Mouse (Mus musculus): ENCODE measurements around the gene Camkk1. TPM values are rescaled to one million over a fixed set of nuclear protein-coding genes. Genes with fewer than 3 reads are reported as not detected.

Camkk1 gene
- total RNA-seq, 2 experiments from 2014 or later, result 2.6 to 5.1 TPM

DNA sequence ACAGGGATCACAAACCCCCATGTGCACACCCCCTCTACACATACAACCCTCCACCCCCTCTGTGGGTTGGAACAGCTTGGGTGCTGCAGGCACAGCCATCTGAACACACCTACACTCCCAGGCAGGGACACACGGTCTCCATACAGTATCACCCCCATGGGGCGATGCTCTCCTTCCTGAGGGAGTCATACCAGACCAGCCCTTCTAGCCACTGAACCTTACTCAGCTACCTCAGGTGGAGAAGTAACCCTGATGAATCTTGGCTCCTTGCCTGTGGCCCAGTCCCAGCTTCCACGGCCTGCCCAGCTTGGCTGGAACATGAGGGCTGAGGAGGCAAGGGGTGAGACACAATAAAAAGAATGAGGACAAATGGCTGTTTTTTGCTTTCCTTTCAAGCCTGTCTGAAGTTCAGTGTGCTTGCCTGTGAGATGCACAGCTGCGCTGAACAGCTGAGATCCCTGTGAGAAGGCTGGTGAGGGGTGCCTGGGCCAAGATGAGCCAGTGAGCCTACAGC lies 3.9 kb upstream of the Camkk1 start:
- peak in 1 of 2 experiments; percentile 39 for DNase-seq

DNA sequence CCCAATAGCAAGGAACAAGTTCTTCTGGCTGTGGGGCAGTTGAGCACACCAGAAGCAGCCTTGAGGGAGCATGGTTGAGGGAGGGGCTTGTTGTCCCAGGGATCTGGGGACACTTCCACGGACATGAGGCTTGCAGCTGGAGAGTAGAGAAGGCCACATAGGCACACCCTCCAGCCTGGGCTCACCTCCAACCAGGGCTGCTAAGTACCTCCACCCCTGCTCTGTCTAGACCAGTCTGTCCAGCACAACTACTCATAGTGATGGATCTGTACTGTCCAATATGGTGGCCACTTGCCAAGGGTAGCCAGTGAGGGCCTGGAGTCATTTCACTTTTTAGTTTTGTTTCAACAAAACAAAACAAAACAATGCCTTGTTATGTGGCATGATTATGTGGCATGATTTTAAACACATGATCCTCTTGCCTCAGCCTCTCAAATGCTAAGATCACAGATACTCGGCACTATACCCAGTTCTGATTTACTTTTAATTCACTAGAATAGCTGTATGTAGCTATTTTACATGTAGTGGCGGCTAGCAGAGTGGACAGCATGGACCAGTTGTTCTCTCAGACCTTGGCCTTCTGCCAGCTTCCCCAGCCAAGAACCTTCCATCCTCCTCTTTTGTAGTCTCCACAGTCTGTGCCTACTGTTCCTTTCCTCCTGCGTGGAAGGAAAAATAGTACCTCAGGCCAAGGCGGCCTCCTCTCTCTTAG lies 3.3 kb upstream of the Camkk1 start:
- DNase-seq, result peak; percentile 58 to 78

DNA sequence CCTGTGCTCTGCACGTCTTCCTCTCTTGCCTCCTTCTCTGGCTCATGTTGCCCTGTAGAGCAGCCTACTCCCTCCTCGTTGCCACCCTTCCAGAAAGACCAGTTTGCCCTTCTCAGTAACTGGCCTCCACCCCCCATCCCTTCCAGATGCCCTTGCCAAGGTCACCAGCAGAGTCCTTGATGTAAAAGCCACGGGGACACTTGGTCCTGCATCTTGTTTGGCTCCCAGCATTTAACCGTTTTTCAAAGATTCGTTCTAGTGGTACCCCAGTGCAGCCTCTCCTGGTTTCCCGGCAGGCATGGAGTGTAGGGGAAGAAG lies 2.7 kb upstream of the Camkk1 start:
- DNase-seq, result peak in 1 of 2 experiments; percentile 32

DNA sequence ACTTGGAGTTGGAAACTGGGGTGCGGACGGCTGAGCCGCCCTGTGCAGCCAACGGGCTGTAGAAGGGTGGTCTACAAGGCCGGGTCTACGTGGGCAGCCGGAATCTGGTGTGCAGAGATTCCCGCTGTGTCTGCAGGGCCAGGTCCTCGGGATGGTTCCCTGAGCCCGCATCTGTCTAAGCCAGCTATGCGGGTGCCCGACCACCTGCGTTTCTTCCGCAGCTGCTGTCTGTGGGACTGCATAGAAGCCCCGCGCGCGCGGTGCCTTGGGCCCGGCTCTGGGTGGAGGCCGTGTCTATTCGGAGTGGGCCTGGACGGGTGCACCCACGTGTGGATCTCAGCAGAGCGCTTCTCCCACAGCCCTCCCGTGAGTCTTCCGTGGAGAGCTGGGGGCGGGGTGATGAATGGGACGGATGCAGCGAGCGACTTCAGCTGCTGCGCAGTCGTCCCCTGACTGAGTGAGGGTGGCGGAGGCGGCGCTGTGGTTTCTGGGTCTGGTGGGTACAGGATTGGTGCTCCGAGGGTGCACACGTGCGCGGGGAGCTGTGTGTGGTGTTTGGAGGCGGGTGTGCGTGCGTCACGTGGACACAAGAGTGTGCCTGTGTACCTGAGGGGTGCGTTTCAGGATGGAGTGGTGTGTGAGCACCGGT lies 463 bp downstream of the Camkk1 start:
- peak; percentile 39 to 71 for DNase-seq

DNA sequence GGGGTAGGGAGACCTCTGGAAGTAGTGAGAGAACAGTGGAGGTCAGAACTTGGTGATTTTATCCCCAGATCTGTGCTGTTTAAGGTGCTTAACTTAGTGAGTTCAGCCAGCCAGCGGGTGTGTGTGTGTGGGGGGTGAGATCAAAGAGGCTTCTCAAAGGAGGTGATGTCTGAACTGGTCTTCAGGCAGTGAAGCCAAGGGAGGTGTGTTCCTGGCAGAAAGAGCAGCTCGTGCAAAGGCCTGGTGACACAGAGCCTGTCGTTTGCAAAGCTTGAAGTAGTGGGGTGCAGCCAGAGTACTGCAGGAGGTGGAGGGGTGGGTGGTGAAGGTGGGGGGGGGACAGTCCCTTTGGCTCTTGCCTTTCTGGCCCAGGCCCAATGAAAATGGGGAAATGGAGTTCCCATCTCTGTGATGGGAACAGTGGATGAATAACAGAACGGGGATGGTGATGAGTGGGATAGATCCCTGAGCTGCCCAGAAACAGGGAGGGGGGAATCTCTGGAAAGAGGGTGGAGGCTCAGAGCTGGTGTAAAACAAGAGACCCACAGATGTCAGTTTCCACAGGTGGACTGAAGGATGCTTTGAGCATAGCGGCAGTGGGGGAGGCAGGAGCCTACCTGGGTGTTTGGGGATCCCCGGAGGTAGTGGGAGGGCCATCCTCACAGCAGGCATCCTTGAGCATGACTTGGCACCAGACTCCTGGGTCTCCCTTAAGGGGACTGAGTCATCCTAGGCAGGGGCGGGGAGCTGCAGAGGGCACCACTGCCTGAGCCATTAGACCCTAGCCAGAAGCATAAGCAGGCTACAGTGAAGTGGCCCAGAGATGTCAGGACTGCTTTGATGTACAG lies 2.4 kb downstream of the Camkk1 start:
- peak; percentile 79 for DNase-seq

DNA sequence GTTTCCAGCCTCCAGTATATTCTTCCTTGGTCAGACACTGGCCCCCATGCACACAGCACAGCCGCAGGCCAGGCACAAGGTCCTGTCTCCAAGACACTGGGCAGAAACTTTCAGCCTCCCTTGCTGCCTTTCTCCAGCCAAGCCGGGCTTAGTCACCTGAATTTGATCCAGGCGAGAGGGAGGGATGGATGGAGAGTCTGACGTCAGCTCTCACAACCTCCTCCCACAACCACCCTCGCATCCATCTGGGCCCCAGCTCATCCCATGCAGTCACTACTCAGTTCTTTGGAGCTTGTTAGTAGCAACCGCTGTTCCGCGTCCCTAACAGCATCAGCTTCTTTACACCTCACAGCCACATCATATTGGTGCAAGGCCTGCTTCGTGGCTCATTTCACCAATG lies 4.3 kb downstream of the Camkk1 start:
- DNase-seq, result peak; percentile 74 to 76

DNA sequence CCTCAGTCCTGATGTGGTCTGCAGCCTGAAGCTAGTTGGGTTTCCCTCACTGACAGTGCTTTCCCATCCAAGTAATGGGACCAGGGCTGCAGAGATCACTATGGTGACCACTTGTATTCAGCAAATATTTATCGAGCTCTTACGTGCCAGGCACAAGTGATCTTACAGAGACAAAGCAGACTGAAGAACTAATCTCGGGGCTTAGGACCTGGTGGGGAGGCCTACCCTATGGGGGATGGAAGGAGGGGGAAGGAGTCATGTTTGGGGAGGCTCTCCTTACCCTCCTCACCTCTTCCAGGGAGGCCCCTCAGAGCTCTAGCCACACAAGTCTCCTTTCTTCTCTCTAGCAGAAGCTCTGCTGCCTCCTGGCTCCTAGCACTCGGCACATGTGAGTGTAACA lies 5.0 kb downstream of the Camkk1 start:
- no peak for DNase-seq

DNA sequence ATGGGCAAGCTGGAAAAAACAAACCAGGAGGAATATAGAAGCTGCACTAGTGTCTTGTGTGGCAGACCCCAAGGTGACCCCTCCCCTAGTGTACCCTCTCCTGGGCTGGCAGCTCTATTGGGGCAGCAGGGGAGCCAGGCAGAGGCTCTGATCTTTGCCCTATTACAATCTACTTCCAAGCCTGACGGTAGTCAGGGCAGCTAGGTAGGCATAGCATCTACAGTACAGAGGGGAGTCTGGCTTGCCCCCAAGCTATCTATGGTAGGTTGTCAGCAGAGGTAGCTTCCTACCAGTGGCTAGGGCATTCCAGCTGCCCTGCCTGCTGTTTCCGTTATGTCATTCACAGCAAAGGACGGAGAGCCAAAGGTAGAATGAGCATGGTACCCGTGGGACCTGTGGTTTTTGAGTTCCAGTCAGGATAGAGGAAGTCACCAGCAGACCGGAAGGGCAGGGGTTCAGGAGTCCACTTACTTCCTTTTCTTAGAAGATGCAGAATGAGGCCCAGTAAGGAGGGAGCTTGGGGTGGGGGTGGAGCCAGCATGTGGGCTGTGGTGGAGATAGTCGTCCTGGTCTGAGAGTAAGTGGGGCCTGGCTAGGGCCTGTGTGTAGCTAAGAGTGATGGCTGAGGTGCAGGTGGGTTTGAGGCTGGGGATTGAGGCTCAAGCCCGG lies 5.6 kb downstream of the Camkk1 start:
- peak; percentile 29 to 55 for DNase-seq

DNA sequence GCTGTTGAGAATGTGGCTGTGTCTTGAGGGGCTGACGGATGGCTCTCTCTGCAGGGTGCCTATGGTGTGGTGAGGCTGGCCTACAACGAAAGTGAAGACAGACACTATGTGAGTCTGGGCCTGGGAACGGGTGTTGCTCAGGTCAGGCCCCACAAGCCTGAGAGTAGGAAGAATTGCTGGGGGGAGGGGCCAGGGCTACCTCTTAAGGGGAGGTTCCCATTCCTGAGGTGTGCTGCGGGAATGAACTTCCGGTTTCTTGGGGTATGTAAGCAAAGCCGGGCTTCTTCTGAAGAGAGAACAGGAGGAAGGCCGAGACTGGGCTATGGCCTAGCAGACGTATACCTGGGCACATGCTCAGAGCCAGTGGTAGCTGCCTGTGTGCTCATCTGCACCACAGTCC lies 8.2 kb downstream of the Camkk1 start:
- DNase-seq, result no peak

DNA sequence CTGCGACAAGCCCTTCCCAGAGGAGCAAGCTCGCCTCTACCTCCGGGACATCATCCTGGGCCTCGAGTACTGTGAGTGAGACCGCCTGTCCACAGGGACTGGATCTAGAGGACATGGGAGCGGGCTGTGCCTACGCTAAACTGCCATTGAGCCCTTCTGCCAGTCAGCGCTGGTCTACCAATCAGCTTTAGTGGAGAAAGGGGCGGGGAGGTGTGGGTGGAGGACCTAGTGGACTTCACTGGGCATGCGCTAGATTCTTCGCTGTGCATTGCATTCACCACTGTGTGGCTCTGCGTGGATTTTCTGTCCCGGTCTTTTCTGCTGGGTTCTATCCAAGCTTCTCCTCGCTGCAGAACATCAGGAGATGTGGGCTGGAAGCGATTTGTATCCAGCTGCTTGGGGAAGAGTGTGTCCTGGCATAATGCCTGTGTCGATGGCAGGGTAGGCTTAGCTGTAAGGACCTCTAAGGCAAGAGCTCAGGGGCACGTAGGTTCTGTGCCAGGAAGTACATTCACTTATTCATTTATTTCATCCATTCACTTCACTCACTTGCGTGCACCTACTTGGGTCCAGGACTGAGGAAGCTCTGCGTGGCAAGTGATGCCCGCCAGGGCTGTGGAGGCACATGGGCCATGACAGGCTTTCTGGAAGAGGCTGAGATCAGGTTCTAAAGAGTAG lies 12.2 kb downstream of the Camkk1 start:
- peak; percentile 92 to 93 for DNase-seq

DNA sequence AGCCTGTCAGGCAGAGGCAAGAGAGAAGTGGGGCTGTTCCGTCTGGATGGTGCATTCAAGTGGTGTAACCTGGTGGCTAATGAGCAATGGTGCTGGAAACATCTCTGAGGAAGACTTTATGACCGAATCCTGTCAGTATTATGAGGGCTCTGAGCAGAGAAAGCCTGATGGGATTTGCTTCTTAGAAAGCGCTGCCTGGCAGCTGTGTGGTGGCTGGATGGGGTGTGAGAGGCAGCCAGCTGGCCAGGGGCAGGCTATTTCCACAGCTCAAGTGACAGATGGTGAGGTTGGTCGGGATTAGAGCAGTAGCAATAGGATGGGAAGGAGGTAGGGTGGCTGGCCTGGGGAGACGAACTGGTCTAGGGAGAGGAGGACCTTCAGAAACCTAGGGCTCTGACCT lies 12.7 kb downstream of the Camkk1 start:
- DNase-seq, result no peak

DNA sequence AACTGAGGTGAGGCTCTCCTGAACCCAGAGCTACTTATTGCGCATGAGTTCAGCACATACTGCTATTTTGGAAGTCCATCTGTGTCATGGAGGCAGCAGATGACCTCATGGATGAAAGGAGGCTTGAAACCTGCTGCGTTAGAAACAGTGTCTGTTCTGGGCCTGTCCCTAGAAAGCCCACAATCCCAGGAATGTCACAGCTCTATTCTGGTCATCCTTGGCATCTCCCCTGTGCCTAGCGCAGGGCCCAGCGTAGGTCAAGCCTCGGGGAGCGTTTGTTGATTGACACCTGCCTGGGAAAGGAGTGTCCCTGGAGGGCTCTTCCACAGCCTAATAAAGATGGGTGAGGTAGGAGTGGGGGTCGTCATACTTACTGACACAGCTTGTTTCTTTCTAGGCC lies 17.3 kb downstream of the Camkk1 start:
- no peak for DNase-seq

DNA sequence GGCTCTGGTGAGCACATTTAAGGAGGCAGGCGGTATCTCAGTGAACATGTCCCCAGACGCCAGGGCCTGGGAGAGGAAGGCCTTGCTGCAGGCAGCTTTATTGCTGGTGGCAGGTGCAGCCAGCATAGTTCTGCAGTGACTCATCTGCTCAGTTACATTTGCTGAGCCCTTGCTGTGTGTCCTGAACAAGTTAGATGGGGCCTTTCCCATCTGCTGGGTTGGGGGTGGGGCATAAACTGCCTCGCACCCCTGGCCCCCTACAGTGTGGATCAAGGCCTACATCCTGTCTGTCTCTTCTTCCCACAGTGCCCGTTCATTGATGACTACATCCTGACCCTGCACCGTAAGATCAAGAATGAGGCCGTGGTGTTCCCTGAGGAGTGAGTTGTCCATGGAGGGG lies 18.1 kb downstream of the Camkk1 start:
- peak; percentile 54 to 57 for DNase-seq

DNA sequence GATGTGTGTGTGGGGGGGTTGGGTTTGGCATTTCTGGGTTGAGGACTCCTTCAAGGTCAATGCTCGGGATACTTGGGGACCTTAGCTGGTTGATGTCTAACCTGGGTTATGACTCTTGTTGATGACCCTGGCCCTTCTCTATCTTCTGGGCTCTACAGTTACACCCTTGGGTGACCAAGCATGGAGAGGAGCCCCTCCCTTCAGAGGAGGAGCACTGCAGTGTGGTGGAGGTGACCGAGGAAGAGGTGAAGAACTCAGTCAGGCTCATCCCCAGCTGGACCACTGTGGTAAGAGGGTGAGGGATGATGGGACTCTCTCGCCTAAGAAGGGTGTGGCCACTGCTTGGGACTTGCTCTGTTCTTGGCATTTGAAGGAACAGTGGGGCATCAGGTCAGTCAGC lies 18.9 kb downstream of the Camkk1 start:
- no peak for DNase-seq

DNA sequence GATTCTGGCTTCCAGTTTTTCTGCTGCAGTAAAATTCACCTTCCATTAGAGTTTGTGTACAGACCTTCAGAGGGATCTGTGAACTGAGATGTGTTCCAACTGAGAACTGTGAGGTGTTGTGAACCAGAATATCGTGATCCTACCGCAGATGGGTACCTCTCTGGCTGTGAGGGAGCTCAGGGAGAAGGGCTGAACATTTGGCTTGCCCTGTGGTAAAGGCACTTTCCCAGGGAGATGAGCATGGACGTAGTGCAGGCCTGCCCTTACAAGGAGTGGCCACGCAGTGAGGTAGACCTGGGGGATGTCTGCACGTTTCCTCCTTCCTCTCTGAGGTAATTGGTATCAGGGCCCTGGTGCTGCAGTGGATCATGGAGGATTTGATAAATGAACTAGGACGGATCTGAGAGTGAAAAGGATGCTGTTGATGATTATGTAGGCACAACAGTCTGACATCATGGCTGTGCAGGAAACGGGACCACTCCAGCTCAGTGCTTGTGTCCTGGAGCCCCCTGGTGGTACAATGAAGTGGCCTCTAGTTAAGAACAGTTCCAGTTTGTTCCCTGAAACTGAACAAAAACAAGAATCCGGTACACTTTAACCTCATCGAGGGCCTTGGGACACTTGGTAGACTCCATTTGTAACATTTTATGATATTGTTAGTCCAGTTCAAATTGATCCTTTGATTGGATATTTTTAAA lies 20.4 kb downstream of the Camkk1 start:
- peak; percentile 59 to 79 for DNase-seq

DNA sequence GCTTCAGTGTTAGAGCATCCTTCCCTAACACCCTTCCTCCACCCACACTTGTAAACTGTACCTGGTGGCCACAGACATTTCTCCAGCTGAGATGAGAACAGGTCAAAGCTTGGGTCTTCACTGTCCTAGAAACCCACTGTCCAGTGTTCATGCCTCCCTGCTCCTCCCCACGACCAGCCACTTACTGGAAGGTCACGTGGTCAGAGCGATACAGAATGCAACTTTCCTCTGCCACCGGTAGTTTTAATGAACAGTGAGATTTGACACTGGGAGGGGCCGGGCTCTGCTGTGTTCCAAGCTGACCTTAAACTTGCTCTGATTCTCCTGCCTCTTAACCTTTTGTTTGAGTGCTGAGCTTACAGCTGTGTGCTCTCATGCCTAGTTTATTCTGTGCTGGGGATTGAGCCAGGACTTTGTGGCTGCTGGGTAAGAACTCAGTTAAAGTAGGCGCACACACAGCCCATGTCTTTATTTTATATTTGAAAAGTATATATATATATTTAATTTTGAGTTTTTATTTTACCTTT lies 25.5 kb downstream of the Camkk1 start:
- no peak for DNase-seq

DNA sequence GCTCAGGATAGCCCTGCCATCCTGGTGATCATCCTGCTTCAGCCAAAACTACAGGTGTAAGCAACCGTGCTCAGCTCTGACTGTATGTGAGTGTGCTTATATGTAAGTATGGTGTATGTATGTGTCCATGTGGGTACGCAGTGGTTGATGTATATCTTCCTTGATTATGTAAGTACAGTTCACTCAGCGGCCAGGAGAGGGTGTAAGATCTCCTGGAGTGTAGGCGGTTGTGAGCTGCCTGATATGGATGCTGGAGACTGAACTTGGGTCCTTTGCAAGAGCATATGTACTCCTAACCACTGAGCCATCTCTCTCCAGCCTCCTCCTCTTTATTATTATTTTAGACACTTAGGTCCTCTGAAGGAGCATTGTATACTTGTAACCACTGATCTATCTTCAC lies 26.0 kb downstream of the Camkk1 start:
- DNase-seq, result no peak

DNA sequence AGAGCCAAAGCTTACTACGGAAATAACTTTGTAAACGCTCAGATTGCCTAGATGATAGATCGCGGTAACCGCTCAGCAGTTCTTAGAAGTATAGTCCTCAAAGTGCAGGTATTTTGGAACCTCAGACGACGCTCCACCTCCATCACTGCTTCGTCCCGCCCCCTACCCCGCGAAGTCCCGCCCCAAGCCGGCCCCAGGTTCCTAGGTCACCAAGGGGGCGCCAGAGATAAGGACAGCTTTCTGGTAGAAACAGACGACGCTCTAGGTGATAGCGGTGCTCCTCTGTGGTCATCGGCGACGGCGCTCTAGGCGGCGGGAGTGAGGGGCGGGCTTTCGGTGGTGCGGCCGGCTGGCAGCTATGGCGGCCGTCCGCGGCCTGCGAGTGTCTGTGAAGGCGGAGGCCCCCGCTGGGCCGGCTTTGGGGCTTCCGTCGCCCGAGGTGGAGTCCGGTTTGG lies 28.8 kb downstream of the Camkk1 start, which contains the start of gene Ncbp3:
Ncbp3 (plus strand) TSS at position 242 of the 455 bp plus-strand sequence.
- DNase-seq, result peak; percentile 97

DNA sequence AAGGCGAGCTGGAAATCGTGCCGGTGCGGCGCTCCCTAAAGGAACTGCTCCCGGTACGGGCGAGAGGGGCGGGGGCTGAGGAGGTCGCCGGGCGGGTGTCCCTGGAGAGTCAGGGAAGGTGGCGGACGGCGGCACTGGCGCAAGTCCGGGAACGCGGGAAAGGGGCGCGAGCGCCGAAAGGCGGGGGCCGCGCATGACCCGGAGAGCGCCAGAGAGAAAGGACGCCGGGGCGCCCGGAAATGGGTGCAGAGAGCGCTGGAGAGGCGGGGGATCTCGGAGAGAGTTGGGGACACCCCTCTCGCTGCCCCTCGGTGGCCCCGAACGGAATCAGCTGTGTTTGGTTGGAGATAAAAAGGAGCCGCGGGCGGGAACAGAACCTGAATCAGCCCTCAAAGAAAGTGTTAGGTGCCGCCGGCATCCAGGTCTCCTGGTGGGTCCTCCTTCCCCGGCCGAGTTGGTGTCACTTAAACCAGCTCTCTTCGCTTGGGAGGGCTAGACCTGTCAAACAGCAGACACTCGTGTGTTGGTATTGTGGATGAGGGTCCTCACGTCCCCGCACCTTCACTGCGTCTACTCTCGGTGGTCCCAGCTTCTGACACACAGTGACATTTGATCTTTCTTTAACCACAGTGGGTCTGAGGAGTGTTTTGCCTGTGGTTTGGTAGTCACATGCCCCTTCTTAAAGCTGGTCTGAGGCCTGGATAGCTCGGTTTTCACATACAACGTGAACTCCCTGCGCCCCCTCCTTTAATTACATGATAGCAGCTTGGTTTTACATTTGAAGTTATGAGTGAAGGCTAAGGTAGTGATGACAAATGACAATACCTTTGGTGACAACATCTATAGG lies 29.4 kb downstream of the Camkk1 start:
- DNase-seq, result peak; percentile 73 to 80

DNA sequence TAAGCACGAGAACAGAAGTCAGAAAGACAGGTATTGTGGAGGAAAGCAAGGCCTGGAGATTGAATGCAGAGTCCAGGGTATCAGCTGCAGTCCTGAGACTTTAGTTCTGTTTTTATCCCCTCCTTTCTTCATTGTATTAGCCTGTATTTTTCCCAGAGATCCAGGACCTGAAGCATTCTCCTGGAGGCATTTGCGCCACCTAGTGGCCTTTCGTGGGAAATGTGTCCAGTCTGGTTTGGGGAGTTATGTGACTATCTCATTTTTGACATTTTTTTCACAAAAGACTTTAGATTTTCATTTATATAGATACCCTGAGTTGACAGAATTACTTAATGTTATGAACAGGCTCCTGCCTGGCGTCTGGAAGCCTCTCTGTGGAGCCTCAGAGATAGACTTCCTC lies 30.5 kb downstream of the Camkk1 start:
- DNase-seq, result peak; percentile 79 to 82

All from adrenal gland, postnatal 36 days (tissue).